Mouse (Mus musculus) bone marrow macrophage, adult 2 months (primary cell): Measurements from ENCODE around the gene Slc16a1. TPM values are rescaled to one million over a fixed set of nuclear protein-coding genes. Genes with fewer than 3 reads are reported as not detected.
"Not testable (repeated sequence)": the region's sequence is repeated elsewhere in the genome, so short reads cannot be mapped to it uniquely, and the experiment has no call there.

Experiments used
- H3K27ac ChIP-seq: 2 replicates; pipeline ENCODE4 v1.5.1; 2012; ENCODE audit warnings: low read depth, low read length; ENCODE audit not compliant: insufficient read depth
- H3K4me1 ChIP-seq: 2 replicates; pipeline ENCODE4 v1.6.1; 2012; ENCODE audit warnings: low read length; ENCODE audit not compliant: control insufficient read depth, insufficient read depth
- H3K4me3 ChIP-seq: 2 replicates; pipeline ENCODE4 v1.5.1; 2012; ENCODE audit warnings: mild to moderate bottlenecking, low read length, moderate library complexity; ENCODE audit not compliant: insufficient read depth
- CTCF ChIP-seq: IDR thresholded peaks from 2 replicates; pipeline ENCODE4 v1.5.1; 2012; ENCODE audit warnings: low read depth, mild to moderate bottlenecking, low read length, moderate library complexity
- POLR2A ChIP-seq: IDR thresholded peaks from 2 replicates; pipeline ENCODE4 v1.6.1; 2012; ENCODE audit warnings: mild to moderate bottlenecking, low read depth, low read length, borderline replicate concordance
- polyA plus RNA-seq: library from polyadenylated mRNA; stranded (reverse); fragments of >200 nt; gene quantifications from 2 replicates; pipeline ENCODE4 v1.2.4, GENCODE M21; 2012; ENCODE audit not compliant: missing spikeins, insufficient read depth, insufficient read length

Slc16a1 gene
- polyA plus RNA-seq, 1 experiment: 2.9 TPM

DNA sequence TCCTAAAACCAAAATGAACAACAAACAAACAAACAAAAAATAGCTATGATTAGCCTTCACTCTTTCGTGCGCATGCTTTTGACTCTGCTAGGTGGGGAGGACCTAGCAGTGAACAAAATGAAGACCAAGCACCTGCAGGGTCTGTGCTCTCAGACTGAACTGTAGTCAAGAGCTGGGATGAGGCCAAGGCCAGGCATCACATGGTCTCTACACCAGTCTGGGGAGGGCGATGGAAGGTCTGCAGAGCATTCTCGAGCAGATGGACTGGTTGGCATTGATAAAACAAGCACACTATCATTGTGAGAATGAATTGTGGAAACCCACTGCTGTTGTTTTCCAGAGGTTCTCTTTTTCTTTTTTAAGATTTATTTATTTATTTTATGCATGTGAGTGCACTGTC lies 65.5 kb downstream of the Slc16a1 start:
- Histone ChIP-seq H3K4me3 (no peak overlapping the region), H3K4me1 (peaks cover 12% of the 10 kb centered on the region), H3K27ac (no peak overlapping the region)
- TF ChIP-seq POLR2A (no peak), CTCF (no peak)

GRCm38 (mm10) chr3:104706446-104706845 lies 68.0 kb downstream of the Slc16a1 start:
- Histone ChIP-seq H3K4me1 (peaks cover 12% of the 10 kb centered on the region), H3K27ac (no peak overlapping the region), H3K4me3 (no peak overlapping the region)
- TF ChIP-seq CTCF (no peak), POLR2A (no peak)

GRCm38 (mm10) chr3:104706951-104707771 lies 68.7 kb downstream of the Slc16a1 start:
- peaks cover 12% of the 10 kb centered on the region for H3K4me1 ChIP-seq
- H3K27ac ChIP-seq, H3K4me3 ChIP-seq: not testable (repeated sequence)

DNA sequence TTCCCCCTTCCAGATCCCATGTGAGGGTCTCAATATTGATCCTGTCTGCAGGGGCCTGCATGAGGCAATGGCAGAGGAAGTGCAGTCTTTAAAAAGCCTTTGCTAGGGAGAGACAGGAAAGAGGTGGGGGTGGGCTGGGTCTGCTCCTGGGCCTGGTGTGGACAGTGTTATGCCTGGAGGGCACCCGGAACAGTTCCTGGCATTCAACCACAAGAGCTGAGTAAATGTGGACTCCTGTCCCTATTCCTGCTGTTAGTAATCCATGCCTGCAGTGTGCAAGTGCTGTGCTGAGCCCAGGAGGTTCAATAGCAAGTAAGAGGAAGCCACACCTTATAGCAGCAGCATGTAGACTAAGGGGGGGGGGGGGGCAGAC lies 69.3 kb downstream of the Slc16a1 start:
- not testable (repeated sequence) for H3K27ac ChIP-seq, H3K4me3 ChIP-seq
- peaks cover 12% of the 10 kb centered on the region for H3K4me1 ChIP-seq

Other genes starting within 250 kb of the Slc16a1 start
- gene Lrig2, start 126.8 kb upstream of the Slc16a1 start, polyA plus RNA-seq: 9.2 and 12.7 TPM in 2 replicates
- gene Ppm1j, start 142.4 kb downstream of the Slc16a1 start, polyA plus RNA-seq: 0.47 and 1.3 TPM in 2 replicates
- 0.21 TPM in 1 of 2 replicates, not detected in the other for gene Fam19a3, start 143.2 kb downstream of the Slc16a1 start, polyA plus RNA-seq
- gene Rhoc, start 149.7 kb downstream of the Slc16a1 start, polyA plus RNA-seq: 32.9 and 38.4 TPM in 2 replicates
- 23.4 and 25.1 TPM in 2 replicates for gene Mov10, start 179.9 kb downstream of the Slc16a1 start, polyA plus RNA-seq
- 17.2 and 22.9 TPM in 2 replicates for gene St7l, start 225.3 kb downstream of the Slc16a1 start, polyA plus RNA-seq
- gene Capza1, start 225.8 kb downstream of the Slc16a1 start, polyA plus RNA-seq: 149 and 173 TPM in 2 replicates